Mouse (Mus musculus): Measurements from ENCODE around the gene Exoc4. TPM values are rescaled to one million over a fixed set of nuclear protein-coding genes. Genes with fewer than 3 reads are reported as not detected.

Gene Exoc4
- polyA plus RNA-seq, 1 experiment from 2014 or later = 44.6 TPM

DNA sequence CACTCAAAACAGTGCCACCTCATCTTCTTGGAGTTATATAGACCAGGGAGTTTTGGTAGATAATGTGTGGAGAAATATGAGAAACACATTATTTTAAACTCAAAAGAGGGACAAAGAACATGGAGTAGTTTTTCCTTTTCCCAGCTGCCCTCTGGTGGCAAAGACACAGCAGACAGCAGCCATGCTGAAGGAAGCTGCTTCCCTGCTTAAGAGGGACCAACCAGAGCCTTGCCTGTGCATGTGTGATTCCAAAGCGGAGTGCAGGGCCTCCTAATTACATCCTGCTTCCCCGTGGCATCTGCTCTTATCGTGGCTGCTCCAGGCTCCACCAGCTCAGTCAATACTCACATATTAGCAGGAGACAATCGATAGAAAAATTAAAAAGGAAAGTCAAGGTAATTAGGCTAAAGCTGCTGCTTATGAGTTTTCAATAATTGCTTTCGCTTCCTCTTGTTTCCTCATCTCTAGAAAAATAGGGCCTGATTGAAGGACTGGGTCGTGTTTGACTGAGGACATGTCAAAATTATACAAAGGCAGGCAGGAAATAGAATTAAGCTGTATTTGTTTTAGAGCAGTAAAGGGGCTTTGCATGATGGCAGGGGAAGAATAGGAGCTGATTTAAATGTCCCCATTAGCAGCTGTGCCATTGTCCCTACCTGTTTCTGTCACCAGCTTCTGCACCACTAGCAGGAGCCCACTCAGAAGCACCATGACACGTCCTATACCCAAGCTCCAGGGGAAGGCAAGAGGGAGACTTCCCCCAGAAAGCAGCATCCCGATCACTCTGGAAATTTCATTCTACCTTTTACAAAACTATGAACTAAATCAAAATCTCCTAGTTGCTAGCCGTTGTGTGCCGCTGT lies 433.1 kb downstream of the Exoc4 start:
- H3K9ac ChIP-seq (ENCODE audit: low read depth, low read length) = no peak overlapping the region
- no peak overlapping the region for H3K4me3 ChIP-seq (ENCODE audit: low read depth, low read length)
- H3K27me3 ChIP-seq (ENCODE audit: control insufficient read depth, insufficient read depth, low read length) = no peaks in the 10 kb centered on the region
- DNase-seq (ENCODE audit: low spot score) = peak; percentile 58
- H3K4me2 ChIP-seq (replicated peaks; ENCODE audit: low read depth, low read length) = no peak overlapping the region
- H3K9me3 ChIP-seq (ENCODE audit: control insufficient read depth, low read length) = no peaks in the 10 kb centered on the region
- H3K36me3 ChIP-seq (ENCODE audit: control insufficient read depth, insufficient read depth, low read length) = no peaks in the 10 kb centered on the region
- WGBS = 48% methylated on average over 10 of the region's 10 CpGs
- ATAC-seq (ENCODE audit: low FRiP score) = peak; percentile 80
- H3K27ac ChIP-seq (ENCODE audit: low read depth, low read length) = no peak overlapping the region
- H3K4me1 ChIP-seq (replicated peaks; ENCODE audit: control insufficient read depth, insufficient read depth, low read length) = no peaks in the 10 kb centered on the region

DNA sequence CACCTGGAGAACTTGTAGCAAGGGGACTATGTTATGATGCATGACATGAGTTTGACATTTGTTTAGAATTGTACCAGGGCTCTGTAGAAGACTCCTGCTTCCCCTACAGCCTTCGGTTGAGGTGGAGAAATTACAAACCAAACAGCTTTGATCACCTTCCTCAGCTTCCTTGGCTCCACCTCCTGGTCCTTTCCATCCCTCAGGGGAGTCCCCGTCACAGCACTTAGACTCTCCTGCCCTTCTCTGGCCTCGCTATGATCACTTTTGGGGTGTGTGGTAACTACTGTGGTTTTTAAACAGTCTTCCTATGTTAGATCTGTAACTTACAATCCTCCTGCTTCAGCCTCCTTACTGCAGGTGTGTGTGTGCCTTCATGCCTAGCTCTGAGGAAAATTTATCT lies 434.6 kb downstream of the Exoc4 start:
- 68% methylated on average over 3 of the region's 3 CpGs for WGBS
- Histone ChIP-seq H3K9me3 (ENCODE audit: control insufficient read depth, low read length) (no peaks in the 10 kb centered on the region), H3K36me3 (ENCODE audit: control insufficient read depth, insufficient read depth, low read length) (no peaks in the 10 kb centered on the region), H3K27me3 (ENCODE audit: control insufficient read depth, insufficient read depth, low read length) (no peaks in the 10 kb centered on the region), H3K27ac (ENCODE audit: low read depth, low read length) (no peak overlapping the region), H3K4me2 (replicated peaks; ENCODE audit: low read depth, low read length) (no peak overlapping the region), H3K4me3 (ENCODE audit: low read depth, low read length) (no peak overlapping the region), H3K9ac (ENCODE audit: low read depth, low read length) (no peak overlapping the region), H3K4me1 (replicated peaks; ENCODE audit: control insufficient read depth, insufficient read depth, low read length) (no peaks in the 10 kb centered on the region)
- no peak for ATAC-seq (ENCODE audit: low FRiP score)
- no peak for DNase-seq (ENCODE audit: low spot score)

GRCm38 (mm10) chr6:33685321-33685720 lies 436.4 kb downstream of the Exoc4 start:
- Histone ChIP-seq H3K27me3 (ENCODE audit: control insufficient read depth, insufficient read depth, low read length) (no peaks in the 10 kb centered on the region), H3K4me3 (ENCODE audit: low read depth, low read length) (no peak overlapping the region), H3K9ac (ENCODE audit: low read depth, low read length) (no peak overlapping the region), H3K27ac (ENCODE audit: low read depth, low read length) (no peak overlapping the region), H3K4me1 (replicated peaks; ENCODE audit: control insufficient read depth, insufficient read depth, low read length) (no peaks in the 10 kb centered on the region), H3K36me3 (ENCODE audit: control insufficient read depth, insufficient read depth, low read length) (no peaks in the 10 kb centered on the region), H3K9me3 (ENCODE audit: control insufficient read depth, low read length) (no peaks in the 10 kb centered on the region), H3K4me2 (replicated peaks; ENCODE audit: low read depth, low read length) (no peak overlapping the region)
- 54% methylated on average over 2 of the region's 2 CpGs for WGBS
- no peak for DNase-seq (ENCODE audit: low spot score)
- ATAC-seq (ENCODE audit: low FRiP score) = no peak

DNA sequence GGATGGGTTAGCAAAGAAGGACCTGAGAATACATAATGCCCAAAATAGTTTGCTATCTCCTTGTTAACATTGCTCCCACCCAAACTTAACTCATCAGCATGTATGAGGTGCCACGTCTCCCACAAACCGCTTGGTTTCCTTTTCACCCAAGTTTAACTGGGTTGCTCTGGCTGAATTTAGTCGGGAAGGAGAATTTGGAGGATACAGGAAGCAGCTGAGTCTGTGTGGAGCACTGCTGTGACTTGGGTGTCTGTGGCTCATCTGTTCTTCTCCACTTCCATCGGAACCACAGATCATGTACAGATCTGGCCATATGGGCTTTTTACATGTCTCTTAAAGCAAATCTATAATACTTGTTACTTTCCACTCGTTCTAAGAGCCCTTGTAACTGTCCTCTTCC lies 441.7 kb downstream of the Exoc4 start:
- H3K9ac ChIP-seq (ENCODE audit: low read depth, low read length) = no peak overlapping the region
- no peak overlapping the region for H3K4me2 ChIP-seq (replicated peaks; ENCODE audit: low read depth, low read length)
- WGBS = 92% methylated on average over 5 of the region's 5 CpGs

DNA sequence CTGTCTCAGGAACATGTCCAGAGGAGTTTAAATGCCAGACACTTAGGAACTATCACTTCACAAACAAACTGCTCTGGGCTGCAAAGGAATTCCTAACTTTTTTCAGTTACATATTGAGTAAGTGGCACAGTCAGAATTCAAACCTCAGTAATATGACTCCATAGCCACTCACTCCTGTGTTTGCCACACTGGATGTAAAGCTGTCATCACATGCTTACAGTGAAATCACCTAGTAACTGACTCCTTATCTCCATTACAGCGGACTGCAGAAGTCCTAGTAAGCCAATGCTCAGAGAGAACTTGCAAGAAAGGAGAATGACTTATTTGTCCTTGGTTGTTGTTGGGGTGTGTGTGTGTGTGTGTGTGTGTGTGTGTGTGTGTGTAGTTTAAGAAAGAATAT lies 448.1 kb downstream of the Exoc4 start:
- no peak overlapping the region for H3K9ac ChIP-seq (ENCODE audit: low read depth, low read length)

More for the DNA sequence above, 441.7 kb downstream of the Exoc4 start:
- no peak overlapping the region for H3K4me3 ChIP-seq (ENCODE audit: low read depth, low read length)
- H3K27ac ChIP-seq (ENCODE audit: low read depth, low read length) = no peak overlapping the region
- no peaks in the 10 kb centered on the region for H3K9me3 ChIP-seq (ENCODE audit: control insufficient read depth, low read length)
- DNase-seq (ENCODE audit: low spot score) (no peak), ATAC-seq (ENCODE audit: low FRiP score) (no peak)
- no peaks in the 10 kb centered on the region for H3K4me1 ChIP-seq (replicated peaks; ENCODE audit: control insufficient read depth, insufficient read depth, low read length)
- no peaks in the 10 kb centered on the region for H3K36me3 ChIP-seq (ENCODE audit: control insufficient read depth, insufficient read depth, low read length)
- H3K27me3 ChIP-seq (ENCODE audit: control insufficient read depth, insufficient read depth, low read length) = no peaks in the 10 kb centered on the region

DNA sequence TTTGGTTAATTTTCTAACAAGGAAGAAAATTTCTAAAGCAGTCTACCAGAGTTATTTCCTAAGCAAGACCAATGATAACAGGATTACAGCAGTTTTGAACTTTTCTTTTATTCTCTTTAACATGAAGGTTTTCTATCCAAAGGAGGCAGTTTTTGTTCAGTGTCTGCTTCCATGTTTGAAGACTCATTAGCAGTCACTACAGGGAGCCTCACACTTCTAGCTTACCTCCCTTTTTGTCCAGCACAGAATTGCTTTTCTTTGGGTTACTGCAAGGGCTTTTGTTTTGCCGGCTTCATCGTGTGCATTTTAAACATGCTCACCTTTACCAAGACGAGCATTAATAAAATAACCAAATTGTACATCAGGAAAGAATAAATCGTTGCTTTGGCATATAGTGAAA lies 460.0 kb downstream of the Exoc4 start:
- H3K4me1 ChIP-seq (replicated peaks; ENCODE audit: control insufficient read depth, insufficient read depth, low read length) = no peaks in the 10 kb centered on the region
- ATAC-seq (ENCODE audit: low FRiP score) (no peak), DNase-seq (ENCODE audit: low spot score) (no peak)
- no peak overlapping the region for H3K4me3 ChIP-seq (ENCODE audit: low read depth, low read length)
- H3K4me2 ChIP-seq (replicated peaks; ENCODE audit: low read depth, low read length) = no peak overlapping the region
- H3K9ac ChIP-seq (ENCODE audit: low read depth, low read length) = no peak overlapping the region
- no peaks in the 10 kb centered on the region for H3K9me3 ChIP-seq (ENCODE audit: control insufficient read depth, low read length)
- 65% methylated on average over 4 of the region's 4 CpGs for WGBS
- H3K27ac ChIP-seq (ENCODE audit: low read depth, low read length) = no peak overlapping the region
- no peaks in the 10 kb centered on the region for H3K36me3 ChIP-seq (ENCODE audit: control insufficient read depth, insufficient read depth, low read length)
- H3K27me3 ChIP-seq (ENCODE audit: control insufficient read depth, insufficient read depth, low read length) = no peaks in the 10 kb centered on the region

More for the DNA sequence above, 448.1 kb downstream of the Exoc4 start:
- no peak for DNase-seq (ENCODE audit: low spot score)
- no peaks in the 10 kb centered on the region for H3K27me3 ChIP-seq (ENCODE audit: control insufficient read depth, insufficient read depth, low read length)
- 90% methylated on average over 1 of the region's 1 CpGs for WGBS
- H3K36me3 ChIP-seq (ENCODE audit: control insufficient read depth, insufficient read depth, low read length) = no peaks in the 10 kb centered on the region
- no peak overlapping the region for H3K4me3 ChIP-seq (ENCODE audit: low read depth, low read length)
- no peak for ATAC-seq (ENCODE audit: low FRiP score)
- H3K4me1 ChIP-seq (replicated peaks; ENCODE audit: control insufficient read depth, insufficient read depth, low read length) = no peaks in the 10 kb centered on the region
- H3K9me3 ChIP-seq (ENCODE audit: control insufficient read depth, low read length) = no peaks in the 10 kb centered on the region
- H3K27ac ChIP-seq (ENCODE audit: low read depth, low read length) = no peak overlapping the region
- no peak overlapping the region for H3K4me2 ChIP-seq (replicated peaks; ENCODE audit: low read depth, low read length)

GRCm38 (mm10) chr6:33709340-33709739 lies 460.5 kb downstream of the Exoc4 start:
- DNase-seq (ENCODE audit: low spot score) = no peak
- H3K4me2 ChIP-seq (replicated peaks; ENCODE audit: low read depth, low read length) = no peak overlapping the region
- WGBS = 92% methylated on average over 5 of the region's 5 CpGs
- no peaks in the 10 kb centered on the region for H3K4me1 ChIP-seq (replicated peaks; ENCODE audit: control insufficient read depth, insufficient read depth, low read length)
- ATAC-seq (ENCODE audit: low FRiP score) = no peak
- no peak overlapping the region for H3K4me3 ChIP-seq (ENCODE audit: low read depth, low read length)
- H3K27ac ChIP-seq (ENCODE audit: low read depth, low read length) = no peak overlapping the region
- H3K27me3 ChIP-seq (ENCODE audit: control insufficient read depth, insufficient read depth, low read length) = no peaks in the 10 kb centered on the region
- no peaks in the 10 kb centered on the region for H3K36me3 ChIP-seq (ENCODE audit: control insufficient read depth, insufficient read depth, low read length)
- H3K9me3 ChIP-seq (ENCODE audit: control insufficient read depth, low read length) = no peaks in the 10 kb centered on the region
- no peak overlapping the region for H3K9ac ChIP-seq (ENCODE audit: low read depth, low read length)

GRCm38 (mm10) chr6:33711742-33712141 lies 462.9 kb downstream of the Exoc4 start:
- Histone ChIP-seq H3K4me3 (ENCODE audit: low read depth, low read length) (no peak overlapping the region), H3K36me3 (ENCODE audit: control insufficient read depth, insufficient read depth, low read length) (no peaks in the 10 kb centered on the region), H3K4me2 (replicated peaks; ENCODE audit: low read depth, low read length) (no peak overlapping the region), H3K4me1 (replicated peaks; ENCODE audit: control insufficient read depth, insufficient read depth, low read length) (no peaks in the 10 kb centered on the region), H3K9me3 (ENCODE audit: control insufficient read depth, low read length) (no peaks in the 10 kb centered on the region), H3K9ac (ENCODE audit: low read depth, low read length) (no peak overlapping the region), H3K27me3 (ENCODE audit: control insufficient read depth, insufficient read depth, low read length) (no peaks in the 10 kb centered on the region), H3K27ac (ENCODE audit: low read depth, low read length) (no peak overlapping the region)
- DNase-seq (ENCODE audit: low spot score) (no peak), ATAC-seq (ENCODE audit: low FRiP score) (no peak)
- 76% methylated on average over 3 of the region's 3 CpGs for WGBS

DNA sequence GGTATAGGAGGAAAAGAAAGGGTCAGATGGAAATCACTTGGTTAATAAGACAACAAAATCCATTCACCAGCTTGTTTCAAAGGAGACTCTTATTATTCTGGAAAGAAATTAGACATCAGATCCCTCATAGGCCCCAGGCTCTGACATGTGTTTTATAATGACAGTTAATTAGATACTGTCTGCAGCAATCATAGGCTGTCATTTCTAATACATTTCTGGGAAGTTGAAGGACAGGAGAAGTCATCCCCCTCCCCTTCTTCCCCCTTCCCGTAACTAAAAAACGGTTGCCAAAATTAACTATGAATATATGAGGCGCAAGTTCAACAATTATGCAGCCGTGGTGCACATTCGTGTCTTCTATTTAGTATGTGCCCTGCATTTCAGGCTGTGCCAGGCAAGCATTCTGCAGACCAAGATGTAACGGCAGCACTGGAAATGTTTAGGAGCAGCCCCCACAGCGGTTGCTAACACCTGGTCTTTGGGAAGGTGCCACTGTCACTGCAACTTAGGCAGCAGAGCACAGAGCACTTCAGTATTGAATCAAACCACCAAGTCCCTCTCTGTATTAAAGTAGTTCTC lies 463.7 kb downstream of the Exoc4 start:
- DNase-seq (ENCODE audit: low spot score) (no peak), ATAC-seq (ENCODE audit: low FRiP score) (no peak)
- Histone ChIP-seq H3K4me1 (replicated peaks; ENCODE audit: control insufficient read depth, insufficient read depth, low read length) (no peaks in the 10 kb centered on the region), H3K9ac (ENCODE audit: low read depth, low read length) (no peak overlapping the region), H3K4me3 (ENCODE audit: low read depth, low read length) (no peak overlapping the region), H3K4me2 (replicated peaks; ENCODE audit: low read depth, low read length) (no peak overlapping the region), H3K9me3 (ENCODE audit: control insufficient read depth, low read length) (no peaks in the 10 kb centered on the region), H3K27me3 (ENCODE audit: control insufficient read depth, insufficient read depth, low read length) (no peaks in the 10 kb centered on the region), H3K36me3 (ENCODE audit: control insufficient read depth, insufficient read depth, low read length) (no peaks in the 10 kb centered on the region), H3K27ac (ENCODE audit: low read depth, low read length) (no peak overlapping the region)
- 76% methylated on average over 7 of the region's 7 CpGs for WGBS

Data from hindbrain, embryonic 11.5 days (tissue).